Mouse (Mus musculus) liver, embryonic 14 days (tissue): ENCODE data around the gene Gm7954. TPM values are rescaled to one million over a fixed set of nuclear protein-coding genes. Genes with fewer than 3 reads are reported as not detected.

Experiments
- polyA plus RNA-seq: library from polyadenylated mRNA; depleted of rRNA; stranded (reverse); fragments of >200 nt; gene quantifications from 2 replicates; pipeline ENCODE4 v1.2.3, GENCODE M21; 2012; rRNA removed

Gene Gm7954
- polyA plus RNA-seq = not detected in 2 replicates

DNA sequence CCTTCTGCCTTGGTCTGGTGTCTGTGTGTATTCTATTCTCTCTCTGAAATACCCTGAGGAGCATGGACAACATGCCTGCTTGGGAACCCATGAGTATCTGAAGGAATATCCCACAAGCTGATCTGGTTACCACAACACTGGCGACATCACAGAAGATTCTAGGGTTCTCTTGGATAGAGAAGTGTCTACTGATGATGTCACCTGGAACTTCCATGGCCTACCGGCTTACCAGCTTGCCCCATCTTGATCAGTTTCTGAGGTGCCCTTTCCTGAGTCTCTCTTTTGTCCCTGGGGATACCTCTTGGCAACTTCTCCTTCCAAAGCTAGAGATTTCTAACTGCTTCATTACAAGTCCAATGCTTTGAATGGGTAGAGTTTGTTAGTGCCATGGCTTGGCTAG is at the start of gene Gm7954:
Gene Gm7954 (minus strand): TSS at position 101 of the 400 bp plus-strand sequence.

DNA sequence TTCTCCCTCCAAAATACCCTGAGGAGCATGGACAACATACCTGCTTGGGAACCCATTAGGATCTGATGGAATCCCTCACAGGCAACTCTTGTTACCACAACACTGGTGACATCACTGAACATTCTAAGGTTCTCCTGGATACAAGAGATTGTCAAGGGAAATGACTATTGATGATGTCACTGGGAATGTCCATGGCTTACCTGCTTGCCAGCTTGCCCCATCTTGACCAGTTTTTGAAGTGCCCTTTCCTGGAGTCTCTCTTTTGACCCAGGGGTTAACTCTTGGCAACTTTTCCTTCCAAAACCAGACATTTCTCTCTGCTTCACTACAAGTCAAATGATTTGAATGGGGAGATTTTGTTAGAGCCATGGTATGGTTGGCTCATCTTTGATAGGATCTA is 36.1 kb upstream of the Gm7954 start, which contains the start of gene Gm3486:
Gene Gm3486 (minus strand): TSS at position 101 of the 400 bp plus-strand sequence.

DNA sequence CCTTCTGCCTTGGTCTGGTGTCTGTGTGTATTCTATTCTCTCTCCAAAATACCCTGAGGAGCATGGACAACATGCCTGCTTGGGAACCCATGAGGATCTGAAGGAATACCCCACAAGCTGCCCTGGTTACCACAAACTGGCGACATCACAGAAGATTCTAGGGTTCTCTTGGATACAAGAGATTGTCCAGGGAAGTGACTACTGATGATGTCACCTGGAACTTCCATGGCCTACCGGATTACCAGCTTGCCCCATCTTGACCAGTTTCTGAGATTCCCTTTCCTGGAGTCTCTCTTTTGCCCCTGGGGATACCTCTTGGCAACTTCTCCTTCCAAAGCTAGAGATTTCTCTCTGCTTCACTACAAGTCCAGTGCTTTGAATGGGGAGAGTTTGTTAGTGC is 45.1 kb downstream of the Gm7954 start, which contains the start of gene Gm6482:
Gene Gm6482 (minus strand): TSS at position 101 of the 400 bp plus-strand sequence.

Other genes with a start within 250 kb of the Gm7954 start
- not detected in 2 replicates for gene Gm2832, start 174.7 kb downstream of the Gm7954 start, polyA plus RNA-seq
- not detected in 2 replicates for gene Gm5798, start 104.9 kb downstream of the Gm7954 start, polyA plus RNA-seq
- not detected in 2 replicates for gene Gm7945, start 67.1 kb downstream of the Gm7954 start, polyA plus RNA-seq
- not detected in 2 replicates for gene Gm6482, start 45.2 kb downstream of the Gm7954 start, polyA plus RNA-seq
- not detected in 2 replicates for gene Gm3486, start 36.0 kb upstream of the Gm7954 start, polyA plus RNA-seq
- gene Gm7970, start 102.1 kb upstream of the Gm7954 start, polyA plus RNA-seq = not detected in 2 replicates
- not detected in 2 replicates for gene 1700049E17Rik2, start 119.7 kb upstream of the Gm7954 start, polyA plus RNA-seq
- not detected in 2 replicates for gene Gm3072, start 171.1 kb upstream of the Gm7954 start, polyA plus RNA-seq
- not detected in 2 replicates for gene Gm3676, start 193.0 kb upstream of the Gm7954 start, polyA plus RNA-seq
- gene Gm8068, start 248.4 kb upstream of the Gm7954 start, polyA plus RNA-seq = not detected in 2 replicates